Mouse (Mus musculus): ENCODE data around the gene Oser1.
"Not testable (repeated sequence)": the region's sequence is repeated elsewhere in the genome, so short reads cannot be mapped to it uniquely, and the experiment has no call there.

The Oser1 gene

DNA sequence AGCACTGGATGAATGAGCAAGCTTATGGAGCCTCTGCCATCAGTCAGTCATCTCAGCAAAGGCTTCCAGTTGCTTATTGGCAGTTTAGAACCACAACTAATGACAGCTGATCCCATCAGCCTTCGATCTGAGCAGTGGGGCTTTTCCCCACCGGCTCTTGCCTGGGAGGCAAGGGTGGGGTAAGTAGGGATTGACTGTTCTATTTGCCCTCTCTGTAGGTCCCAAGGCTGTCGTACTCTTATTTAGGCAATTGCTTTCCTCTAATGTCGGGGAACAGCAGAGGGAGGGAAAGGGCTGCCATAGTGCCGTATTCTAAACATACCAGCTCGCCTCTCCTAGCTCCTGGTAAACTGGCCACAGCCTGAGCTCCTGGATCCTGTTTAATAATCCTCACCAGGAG lies at the start of gene Oser1:
Oser1 (minus strand) TSS at position 101 of the 400 bp plus-strand sequence.
- no peak for DNase-seq (ENCODE audit: low read depth, low spot score)

DNA sequence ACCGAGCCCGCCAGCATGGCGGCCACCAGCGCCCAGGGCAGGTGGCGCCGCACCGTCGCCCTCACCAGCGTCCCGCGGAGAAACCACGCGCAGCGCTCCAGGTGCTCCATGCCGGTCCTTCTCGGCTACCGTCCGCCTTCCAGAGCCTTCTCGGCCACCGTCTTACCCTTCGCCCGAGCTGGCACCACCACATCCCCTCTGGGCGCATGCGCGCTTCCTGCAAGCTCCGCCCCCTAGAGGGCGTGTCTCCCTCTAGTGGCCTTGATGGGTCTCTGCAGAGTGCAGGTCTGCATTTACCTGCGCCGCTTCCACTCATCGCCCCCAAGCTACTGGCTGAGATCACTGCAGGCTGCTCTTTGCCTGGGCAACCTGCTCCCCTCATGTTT lies 48.0 kb upstream of the Oser1 start, which contains the start of gene Fitm2:
Fitm2 (minus strand) TSS at position 164 of the 386 bp plus-strand sequence.
- DNase-seq (ENCODE audit: low read depth, low spot score): peak; percentile 97

DNA sequence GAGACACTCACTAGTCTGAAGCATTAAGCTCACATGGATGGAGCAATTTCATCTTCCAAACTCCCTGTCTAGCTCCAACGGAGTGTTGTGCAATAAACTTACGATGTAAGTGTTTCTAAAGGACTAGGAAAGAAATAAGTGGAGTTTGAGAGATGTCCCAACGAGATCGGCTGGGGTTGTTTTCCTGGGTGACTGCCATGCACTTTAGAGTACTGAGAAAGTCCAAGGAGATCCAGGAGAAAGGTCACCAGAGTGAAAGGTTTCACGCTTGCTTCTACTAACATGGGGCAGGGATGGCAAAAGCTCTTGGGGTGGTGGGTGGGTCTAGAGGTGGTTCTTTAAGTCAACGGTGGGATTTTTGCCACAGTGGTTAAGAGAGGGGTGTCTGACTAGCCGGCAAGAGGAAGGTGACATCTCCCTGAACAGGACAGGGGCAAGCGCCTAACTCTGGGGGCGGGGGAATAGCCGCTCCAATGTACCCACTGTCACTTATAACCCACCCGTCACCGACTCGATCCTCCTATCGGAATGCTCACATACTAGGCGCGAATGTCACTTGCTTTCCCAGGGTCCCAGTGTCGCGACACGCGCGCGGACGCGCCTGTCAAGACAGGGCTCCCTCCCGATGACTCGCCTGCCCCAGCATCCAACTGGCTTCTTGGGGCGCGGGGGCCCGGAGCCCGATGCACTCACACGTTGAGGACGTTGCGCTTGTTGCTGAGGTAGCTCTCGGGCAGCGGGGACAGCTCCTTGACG lies 47.4 kb upstream of the Oser1 start:
- DNase-seq (ENCODE audit: low read depth, low spot score): no peak

DNA sequence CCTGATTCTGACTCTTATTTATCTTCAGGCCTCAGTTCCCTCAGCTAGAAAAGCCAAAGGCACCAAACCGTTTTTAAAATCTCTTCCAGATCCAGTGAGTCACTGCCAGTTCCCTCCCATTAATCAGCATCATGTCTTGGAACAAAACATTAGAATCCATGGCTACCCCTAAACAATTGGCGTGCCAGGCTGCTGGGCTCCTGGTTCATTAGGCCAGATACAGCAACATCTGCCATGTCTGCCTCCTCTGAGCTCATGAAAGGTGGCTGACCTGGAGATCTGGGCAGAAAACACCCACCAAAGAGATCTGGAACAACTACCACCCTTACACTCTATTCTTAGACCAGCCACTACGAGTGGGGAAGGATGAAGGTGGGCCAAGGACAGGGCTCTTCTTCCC lies 46.6 kb upstream of the Oser1 start:
- DNase-seq (ENCODE audit: low read depth, low spot score): no peak

DNA sequence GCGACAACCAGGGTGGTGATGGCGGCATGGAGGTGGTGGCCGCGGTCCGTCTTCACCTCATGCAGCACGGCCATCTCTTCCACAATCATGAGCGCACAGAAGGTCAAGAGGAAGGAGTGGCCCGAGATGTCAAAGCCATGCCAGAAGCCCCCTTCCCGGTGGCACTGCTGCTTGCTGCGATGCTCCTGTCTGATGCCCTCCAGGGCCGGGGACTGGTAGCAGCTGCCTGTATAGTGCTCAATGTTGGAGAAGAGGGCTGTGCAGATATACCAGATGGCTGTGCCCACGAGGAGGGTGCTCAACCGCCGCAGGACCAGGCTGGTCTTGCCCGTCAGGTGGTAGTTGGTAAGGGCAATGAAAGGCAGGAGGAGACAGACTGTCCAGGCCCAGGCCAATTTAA lies 45.2 kb upstream of the Oser1 start:
- DNase-seq (ENCODE audit: low read depth, low spot score): no peak

DNA sequence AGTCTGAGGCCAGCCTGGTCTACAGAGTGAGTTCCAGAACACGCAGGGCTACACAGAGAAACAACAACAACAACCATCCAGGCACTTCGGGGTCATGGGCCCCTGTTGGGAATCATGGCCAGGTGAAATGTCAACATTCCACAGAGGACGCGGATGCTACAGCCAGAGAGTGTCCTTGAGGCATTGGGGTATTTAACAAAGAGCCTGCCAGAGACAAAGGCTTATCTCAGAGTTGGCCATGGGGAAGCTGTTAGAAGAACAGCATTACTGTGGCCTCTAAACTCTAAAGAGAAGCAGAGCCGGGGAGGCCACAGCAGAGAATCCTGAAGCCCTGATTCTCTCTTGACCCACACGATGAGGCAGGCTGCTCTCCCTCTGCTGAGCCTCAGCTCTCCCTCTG lies 44.4 kb upstream of the Oser1 start:
- DNase-seq (ENCODE audit: low read depth, low spot score): no peak

DNA sequence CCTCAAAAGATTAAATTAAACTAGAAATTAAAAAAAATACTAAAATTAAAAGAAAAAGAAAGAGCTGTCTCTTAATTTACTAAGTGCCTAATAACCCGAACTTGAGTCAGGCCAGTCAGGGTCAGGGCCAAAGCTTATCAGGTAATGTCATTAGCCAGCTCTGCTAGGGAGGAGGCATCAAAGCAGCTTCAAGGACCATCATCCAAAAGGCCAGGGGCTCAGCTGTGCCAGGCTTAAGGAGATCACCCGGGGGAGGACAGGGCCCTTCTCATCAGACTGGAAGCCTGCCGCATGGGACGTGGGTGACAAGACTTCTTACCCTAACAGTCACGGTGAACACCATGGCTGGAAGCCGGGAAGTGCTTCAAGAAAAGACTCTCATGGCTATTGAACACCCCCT lies 43.1 kb upstream of the Oser1 start:
- no peak for DNase-seq (ENCODE audit: low read depth, low spot score)

DNA sequence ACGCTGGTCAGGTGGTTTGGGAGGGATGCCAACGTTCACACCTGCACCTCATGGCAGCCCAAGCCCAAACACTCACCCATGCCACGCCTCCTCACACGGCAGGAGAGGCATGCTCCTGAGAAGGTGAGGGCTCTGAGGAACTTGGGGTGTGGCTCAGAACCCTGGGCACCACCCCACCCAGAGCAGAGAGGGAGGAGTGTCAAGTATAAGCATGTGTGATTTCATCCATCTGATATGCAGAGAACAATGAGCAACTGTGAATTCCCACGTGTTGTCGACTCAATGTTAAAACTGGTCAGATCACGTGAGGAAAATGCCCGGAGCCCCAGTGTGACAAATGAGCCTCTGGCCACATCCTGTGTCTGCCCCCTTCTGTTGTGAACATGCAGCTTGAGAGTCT lies 42.3 kb upstream of the Oser1 start:
- DNase-seq (ENCODE audit: low read depth, low spot score): no peak

DNA sequence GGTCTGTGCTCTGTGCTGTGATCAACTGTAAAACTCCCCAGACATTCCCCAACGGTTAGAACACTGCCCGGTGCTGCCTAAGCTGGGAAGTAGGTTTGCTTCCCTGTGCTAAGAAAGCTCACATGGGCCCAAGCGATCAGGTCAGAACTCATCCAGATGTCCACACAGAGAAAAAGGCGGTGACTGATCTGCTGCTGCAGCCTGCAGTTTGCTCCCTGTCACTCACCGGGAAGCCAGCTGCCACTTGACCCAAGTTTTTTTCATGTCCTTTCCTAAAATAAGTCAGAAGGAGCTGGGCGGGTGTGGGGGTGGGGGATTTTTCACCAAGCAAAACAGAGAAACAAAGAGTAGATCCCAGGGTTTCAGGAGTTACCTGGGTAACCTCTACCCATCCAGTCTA lies 40.1 kb upstream of the Oser1 start:
- no peak for DNase-seq (ENCODE audit: low read depth, low spot score)

DNA sequence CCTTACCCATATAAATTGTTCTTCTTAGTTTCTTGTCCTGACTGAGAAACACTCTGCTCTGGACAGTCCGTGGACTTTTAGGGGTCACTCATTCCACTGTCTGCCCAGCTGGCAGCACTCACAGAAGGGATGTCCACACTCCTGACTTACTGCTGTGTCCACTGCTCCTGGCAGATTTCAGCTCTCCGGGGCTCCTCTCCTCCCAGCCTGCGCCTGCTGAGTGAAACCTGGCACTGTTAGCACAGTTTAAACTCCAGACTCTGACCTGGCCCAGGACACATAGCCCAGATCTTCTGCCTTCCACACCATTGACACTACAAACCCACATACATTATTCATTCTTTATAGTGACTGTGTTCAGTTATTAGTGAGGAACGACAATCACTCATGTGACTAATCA lies 39.5 kb upstream of the Oser1 start:
- DNase-seq (ENCODE audit: low read depth, low spot score): no peak

DNA sequence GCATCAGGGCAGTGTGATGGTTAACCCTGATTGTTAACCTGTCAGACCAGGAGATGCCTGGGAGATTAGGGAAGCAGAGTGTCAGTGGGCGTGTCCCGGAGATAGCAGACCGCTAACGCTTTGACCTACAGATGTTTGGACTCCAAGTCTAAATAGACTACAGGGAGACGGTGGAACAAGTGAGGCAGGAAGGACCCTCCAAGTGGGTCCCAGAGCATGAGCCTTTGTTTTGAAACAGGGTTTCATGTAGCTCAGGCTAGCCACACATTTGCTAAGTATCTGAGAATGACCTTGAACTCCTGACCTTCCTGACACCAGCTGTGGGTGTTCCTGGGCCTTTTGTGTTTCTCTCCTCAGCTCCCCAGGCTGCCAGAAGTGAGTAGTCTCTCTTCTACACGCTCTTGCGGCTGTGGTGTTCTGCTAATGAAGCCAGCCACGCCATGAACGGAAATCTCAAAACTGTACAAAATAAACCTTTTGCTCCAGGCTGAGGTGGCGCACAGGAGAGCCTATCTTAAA lies 38.8 kb upstream of the Oser1 start:
- peak; percentile 61 for DNase-seq (ENCODE audit: low read depth, low spot score)

DNA sequence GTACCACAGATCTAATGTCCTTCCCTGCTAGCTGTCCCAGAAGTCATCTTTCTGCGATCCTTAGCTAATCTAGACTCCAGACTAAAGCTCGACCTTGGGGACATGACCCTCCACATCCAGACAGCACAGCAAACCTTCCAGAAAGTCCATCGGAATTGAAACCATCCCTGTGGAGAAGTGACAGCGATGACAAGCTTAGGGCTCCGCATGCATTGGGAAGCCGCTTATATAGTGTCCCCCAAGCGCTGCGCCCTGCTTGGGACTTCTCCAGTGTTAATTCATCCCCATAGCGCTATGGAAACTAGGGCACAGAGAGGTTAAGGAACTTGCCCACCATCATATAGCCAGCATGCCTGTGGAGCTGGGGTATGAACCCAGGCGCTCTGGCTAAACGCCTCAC lies 38.3 kb upstream of the Oser1 start:
- no peak for DNase-seq (ENCODE audit: low read depth, low spot score)

DNA sequence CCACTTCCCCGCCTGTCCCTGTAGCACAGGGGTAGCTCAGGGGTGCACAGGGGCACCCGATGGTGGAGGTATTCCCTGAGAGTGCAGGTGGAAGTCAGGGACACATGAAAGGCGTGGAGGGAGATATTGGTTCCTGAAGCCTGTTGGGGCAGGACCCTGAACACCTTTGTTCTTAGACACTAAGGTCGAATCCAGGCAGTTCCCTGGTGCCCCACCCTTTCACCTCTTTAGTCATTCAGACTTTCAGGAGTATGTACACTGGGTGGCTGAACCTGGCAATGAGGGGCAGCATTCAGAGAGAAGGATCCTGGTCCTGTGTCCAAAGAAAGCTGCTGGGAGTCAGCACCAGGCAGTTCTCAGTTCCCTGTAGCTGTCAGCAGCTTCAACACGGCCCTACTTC lies 37.9 kb upstream of the Oser1 start:
- DNase-seq (ENCODE audit: low read depth, low spot score): no peak

DNA sequence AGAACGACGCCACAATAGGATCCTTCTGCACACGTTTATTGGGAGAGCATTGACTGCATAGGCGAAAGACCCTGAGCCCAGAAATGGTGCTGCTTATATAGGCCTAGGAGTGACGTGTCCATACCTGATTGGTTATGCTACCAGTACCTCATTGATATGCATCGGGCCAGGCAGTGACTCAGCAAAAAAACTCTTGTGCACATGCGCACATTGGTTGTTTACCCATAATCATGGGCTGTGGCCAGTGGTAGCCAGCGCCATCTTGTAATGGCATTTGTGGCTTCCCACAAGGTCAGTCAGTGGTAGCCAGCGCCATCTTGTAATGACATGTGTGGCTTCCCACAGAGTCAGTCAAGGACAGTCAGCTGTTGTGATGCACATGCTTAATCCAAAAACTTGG lies 36.8 kb upstream of the Oser1 start:
- not testable (repeated sequence) for DNase-seq (ENCODE audit: low read depth, low spot score)

DNA sequence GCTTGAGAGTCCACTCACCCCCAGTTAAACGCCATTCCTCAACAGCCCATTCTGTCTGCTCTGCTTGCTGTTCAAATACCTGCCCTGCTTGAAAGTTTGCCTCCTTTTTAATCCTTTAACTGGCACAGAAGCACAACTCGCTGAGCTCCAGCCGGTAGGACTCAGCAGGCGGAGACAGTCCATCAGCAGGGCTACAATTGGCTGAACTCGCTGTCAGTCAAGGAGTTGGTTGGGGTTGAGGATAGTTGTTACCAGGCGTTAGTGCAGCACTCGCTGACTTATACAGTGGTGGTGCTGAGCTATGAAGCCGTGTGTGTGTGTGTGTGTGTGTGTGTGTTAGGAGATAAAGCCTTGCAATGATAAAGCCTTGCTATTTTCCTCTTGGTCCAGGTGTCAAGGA lies 36.1 kb upstream of the Oser1 start:
- DNase-seq (ENCODE audit: low read depth, low spot score): no peak

DNA sequence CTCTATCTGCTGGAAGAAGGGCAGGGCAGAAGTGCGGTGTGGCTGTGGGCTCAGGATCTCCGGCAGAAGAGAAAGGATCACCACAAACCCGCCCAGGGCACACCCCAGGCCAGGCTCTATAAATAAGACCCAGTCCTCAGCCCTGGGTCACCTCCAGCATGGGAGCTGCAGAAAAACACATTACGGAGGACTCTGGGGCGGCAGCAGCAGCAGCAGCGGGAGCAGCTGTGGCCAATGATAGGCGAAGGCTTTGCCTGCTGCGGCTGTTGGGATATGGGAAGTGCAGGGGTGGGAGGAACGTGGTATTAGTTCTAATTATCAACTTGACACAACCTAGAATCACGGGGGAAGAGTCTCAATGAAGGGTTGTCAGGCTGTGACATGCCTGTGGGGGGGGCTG lies 34.9 kb upstream of the Oser1 start:
- no peak for DNase-seq (ENCODE audit: low read depth, low spot score)

DNA sequence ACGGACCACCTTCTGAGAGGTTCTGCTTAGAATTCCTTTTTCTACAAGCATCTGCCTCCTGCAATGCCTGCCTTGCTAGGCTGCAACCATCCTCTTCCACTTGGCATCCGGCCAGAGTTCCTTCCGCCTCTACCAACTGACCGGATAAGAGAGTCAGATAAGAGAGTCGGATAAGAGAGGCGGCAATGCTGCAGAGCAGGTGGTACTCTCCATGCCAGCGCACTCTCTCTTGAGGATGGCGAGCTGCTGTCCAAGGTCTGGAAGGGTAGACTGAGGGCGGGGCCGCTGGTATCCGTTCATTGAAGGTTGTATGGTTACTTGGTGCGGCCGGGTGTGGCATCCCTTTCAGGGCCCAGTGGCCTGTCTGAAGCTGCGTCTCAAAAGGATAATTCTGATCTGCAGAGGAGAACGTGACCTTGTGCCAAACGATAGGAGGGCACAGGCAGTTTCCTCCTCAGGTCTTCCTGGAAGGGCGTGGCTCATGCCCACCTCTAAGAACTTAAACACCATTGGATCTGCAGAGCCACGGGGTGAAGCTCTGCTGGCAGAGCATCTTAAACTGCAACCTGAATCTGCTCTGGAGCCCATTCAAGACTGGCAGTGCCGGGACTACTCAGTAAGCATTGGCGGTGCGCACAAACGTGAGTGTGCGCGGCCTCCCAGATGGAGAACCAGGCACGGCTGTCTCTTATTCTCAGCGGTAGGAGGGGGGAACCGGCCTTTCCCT lies 34.2 kb upstream of the Oser1 start:
- no peak for DNase-seq (ENCODE audit: low read depth, low spot score)

DNA sequence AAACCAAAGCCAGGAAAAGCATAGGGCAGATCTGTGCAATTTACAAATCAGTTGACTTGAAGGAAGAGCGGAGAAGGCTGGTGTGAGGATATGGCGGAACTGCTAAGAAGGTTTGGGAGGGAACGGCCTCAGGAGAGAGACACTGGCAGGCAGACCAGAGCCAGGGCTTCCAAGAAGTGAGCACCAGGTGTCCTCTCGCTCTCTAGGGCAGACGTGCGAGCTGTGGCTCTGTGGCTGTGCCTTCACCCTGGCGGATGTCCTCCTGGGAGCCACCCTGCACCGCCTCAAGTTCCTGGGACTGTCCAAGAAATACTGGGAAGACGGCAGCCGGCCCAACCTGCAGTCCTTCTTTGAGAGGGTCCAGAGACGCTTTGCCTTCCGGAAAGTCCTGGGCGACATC lies 28.9 kb upstream of the Oser1 start:
- DNase-seq (ENCODE audit: low read depth, low spot score): no peak

DNA sequence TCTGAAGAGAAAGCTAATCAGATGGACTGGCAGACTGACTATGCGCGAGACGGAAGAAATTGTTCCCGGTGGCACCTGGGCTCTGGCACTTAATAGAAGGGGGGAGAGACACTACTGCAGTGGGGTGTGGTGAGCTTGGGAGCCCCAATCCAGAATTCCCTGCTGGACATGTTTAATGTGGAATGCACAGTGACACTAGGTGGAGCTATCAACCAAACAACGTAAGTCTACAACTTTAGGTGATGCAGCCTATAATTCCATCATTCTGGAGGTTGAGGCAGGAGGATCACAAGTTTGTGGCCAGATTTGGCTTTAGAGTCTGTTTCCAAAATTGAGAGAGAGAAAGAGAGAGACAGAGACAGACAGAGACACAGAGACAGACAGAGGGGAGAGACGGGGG lies 28.2 kb upstream of the Oser1 start:
- no peak for DNase-seq (ENCODE audit: low read depth, low spot score)

DNA sequence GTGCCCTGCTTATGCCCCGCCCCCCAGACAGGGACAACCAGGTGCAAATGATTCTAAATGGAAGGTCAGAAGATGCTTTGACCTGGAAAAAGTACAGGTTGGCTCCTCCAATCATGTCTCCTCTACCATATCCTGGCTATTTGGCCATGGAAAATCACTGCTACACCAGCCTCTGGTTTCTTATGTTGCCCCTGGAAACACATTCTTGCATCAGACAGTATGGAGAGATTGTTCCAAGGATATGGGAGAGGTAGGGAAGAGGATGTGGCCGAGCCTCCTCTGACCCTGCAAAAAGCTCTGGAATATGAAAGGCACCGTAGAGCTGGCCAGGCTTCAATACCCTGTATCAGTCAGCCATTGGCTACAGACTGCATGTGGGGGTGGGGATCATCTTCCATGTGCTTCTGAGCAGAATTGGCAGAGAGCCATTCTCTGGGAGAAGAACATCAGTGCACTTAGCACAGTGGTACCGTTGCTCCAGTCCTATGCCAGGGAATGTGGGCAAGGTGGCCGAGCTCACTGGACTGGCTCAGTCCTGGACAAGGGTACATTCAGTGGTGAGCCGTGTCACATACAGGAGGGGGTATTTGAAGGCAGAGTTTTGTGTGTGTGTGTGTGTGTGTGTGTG lies 26.3 kb upstream of the Oser1 start:
- DNase-seq (ENCODE audit: low read depth, low spot score): no peak

DNA sequence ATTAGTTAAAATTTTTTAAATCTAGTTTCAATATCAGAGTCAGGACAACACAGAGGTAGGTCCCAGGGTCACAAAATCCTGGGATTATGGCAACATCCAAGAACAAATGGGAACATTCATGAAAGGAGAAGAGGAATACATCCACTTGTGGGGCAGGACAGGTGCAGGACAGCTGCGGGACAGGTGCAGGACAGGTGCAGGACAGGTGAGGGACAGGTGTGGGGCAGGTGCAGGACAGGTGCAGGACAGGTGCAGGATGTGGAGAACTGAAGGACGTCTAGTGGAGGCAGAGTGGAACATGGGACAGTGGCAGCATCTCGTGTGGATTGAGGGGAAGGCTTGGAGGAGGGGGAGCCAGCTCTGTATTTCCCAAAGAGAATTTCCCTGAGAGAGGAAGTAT lies 24.8 kb upstream of the Oser1 start:
- DNase-seq (ENCODE audit: low read depth, low spot score): no peak

DNA sequence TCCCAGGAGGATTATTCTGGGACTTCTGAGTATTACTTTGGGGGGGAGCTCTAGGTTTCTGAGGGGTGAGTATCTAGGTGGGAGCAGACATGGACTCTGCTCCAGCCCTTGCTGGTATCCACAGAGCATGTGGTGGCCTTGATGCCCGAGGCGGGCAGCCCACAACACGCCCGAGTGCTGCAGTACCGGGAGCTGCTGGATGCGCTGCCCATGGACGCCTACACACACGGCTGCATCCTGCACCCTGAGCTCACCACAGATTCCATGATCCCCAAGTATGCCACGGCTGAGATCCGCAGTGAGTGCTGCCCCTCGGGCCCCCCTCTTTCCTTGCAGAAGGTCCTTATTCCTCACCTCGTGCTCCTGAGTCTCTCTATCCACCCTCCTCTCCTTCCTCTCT lies 22.9 kb upstream of the Oser1 start:
- no peak for DNase-seq (ENCODE audit: low read depth, low spot score)

DNA sequence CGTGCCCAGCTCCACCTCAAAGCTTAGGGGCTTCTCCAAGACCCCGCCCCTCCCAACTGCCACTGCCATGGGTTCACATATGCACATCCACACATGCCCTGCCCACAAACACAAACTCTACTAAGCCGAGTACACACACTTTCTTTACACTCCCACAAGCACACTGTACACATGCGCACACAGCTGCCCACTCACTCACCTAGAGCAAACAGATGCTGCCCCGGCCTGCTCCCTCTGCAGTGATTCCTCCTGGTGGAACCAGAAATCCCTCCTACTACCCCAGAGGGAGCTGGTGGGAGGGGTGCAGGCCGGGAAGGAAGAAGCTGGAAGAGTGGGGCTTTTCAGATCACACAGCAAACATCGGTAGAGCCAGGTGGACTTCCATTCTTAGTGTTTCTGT lies 19.5 kb upstream of the Oser1 start:
- DNase-seq (ENCODE audit: low read depth, low spot score): no peak

Measured in WW6 (cell line).